Mouse (Mus musculus): ENCODE data around the gene Fam187b. TPM values are rescaled to one million over a fixed set of nuclear protein-coding genes. Genes with fewer than 3 reads are reported as not detected.

The Fam187b gene
- polyA plus RNA-seq, 1 experiment from 2014 or later, result 0.38 TPM

- 83% methylated on average over 6 of the region's 6 CpGs for WGBS
- Histone ChIP-seq H3K9ac (replicated peaks) (no peak overlapping the region), H3K36me3 (peaks cover 3% of the 10 kb centered on the region; the same call in 1 of the 2 replicates), H3K27me3 (no peaks in the 10 kb centered on the region), H3K4me3 (replicated peaks) (no peak overlapping the region), H3K4me1 (replicated peaks) (peaks cover 31% of the 10 kb centered on the region), H3K9me3 (no peaks in the 10 kb centered on the region), H3K4me2 (replicated peaks) (no peak overlapping the region), H3K27ac (no peak overlapping the region)
- ATAC-seq, result no peak
These were observed 13.7 kb upstream of the Fam187b start for GRCm38 (mm10) chr7:30959786-30960349.

DNA sequence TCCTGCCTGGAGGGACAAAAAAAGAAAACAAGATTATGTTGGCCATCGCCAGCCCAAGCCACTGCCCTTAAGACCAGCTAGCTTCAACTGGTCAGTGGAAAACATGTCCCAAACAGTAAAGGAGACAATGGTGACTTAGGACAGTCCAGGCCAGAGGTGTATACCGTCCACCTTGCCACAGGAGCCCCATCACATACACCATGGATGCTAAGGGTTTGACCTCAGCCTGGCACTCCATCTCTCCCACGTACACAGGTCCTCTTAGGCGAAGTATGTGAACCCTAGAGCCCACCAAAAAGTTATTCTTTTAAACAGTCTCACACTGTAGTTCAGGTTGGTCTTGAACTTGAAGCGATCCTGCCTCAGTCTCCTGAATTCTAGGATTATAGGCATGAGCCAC lies 10.7 kb upstream of the Fam187b start:
- no peak for ATAC-seq
- Histone ChIP-seq H3K9me3 (no peaks in the 10 kb centered on the region), H3K4me2 (replicated peaks) (no peak overlapping the region), H3K4me1 (replicated peaks) (peaks cover 19% of the 10 kb centered on the region), H3K36me3 (no peaks in the 10 kb centered on the region), H3K27ac (no peak overlapping the region), H3K27me3 (no peaks in the 10 kb centered on the region), H3K9ac (replicated peaks) (no peak overlapping the region), H3K4me3 (replicated peaks) (no peak overlapping the region)
- WGBS, result 95% methylated on average over 5 of the region's 5 CpGs

GRCm38 (mm10) chr7:30964366-30964765 lies 9.2 kb upstream of the Fam187b start:
- Histone ChIP-seq H3K27me3 (no peaks in the 10 kb centered on the region), H3K36me3 (no peaks in the 10 kb centered on the region), H3K4me2 (replicated peaks) (no peak overlapping the region), H3K9me3 (no peaks in the 10 kb centered on the region), H3K4me1 (replicated peaks) (peaks cover 4% of the 10 kb centered on the region; the same call in 1 of the 2 replicates), H3K27ac (no peak overlapping the region), H3K4me3 (replicated peaks) (no peak overlapping the region), H3K9ac (replicated peaks) (no peak overlapping the region)
- WGBS, result 91% methylated on average over 7 of the region's 7 CpGs
- ATAC-seq, result no peak

DNA sequence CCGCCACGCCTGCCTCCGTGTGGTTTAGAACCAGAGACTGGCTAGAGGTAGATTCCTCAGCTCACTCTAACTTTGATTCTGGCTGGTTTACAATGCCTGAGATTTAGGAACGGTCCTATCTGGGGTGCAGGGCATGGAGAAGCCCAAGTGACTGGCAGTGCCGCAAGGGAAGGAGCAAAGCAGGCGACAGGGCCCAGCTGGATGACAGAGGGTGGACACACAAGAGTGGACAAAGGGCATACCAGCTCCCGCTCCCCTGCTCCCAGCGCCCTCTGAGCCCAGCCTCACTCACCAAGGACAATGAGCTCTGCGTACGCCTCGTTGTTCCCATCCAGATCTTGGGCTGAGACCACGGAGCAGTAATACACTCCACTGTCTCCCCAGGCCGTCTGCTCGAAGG lies 7.9 kb upstream of the Fam187b start:
- no peak overlapping the region for H3K4me3 ChIP-seq (replicated peaks)
- H3K4me2 ChIP-seq (replicated peaks), result no peak overlapping the region
- no peak for ATAC-seq
- no peaks in the 10 kb centered on the region for H3K4me1 ChIP-seq (replicated peaks)
- 75% methylated on average over 14 of the region's 14 CpGs for WGBS
- no peaks in the 10 kb centered on the region for H3K36me3 ChIP-seq
- no peak overlapping the region for H3K9ac ChIP-seq (replicated peaks)
- no peaks in the 10 kb centered on the region for H3K27me3 ChIP-seq
- no peak overlapping the region for H3K27ac ChIP-seq
- H3K9me3 ChIP-seq, result no peaks in the 10 kb centered on the region

DNA sequence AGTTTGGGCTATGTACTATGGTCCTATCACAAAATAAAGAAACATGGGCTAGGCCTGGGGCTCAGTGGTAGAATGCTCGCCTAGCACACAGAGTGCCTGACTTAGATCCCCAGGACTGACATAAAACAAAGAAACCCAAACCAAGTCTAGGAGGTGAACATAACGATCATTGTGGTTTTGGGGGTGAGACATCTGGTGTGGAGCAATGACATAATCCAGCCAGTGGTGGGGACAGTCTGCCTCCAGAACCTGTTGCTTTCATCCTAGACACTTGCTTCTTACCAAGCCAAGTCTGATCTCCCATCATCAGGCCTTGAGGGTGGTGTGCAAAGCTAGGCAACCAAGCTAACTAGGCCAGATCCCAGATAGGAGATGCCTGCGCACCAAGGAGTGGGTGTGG lies 6.9 kb upstream of the Fam187b start:
- no peaks in the 10 kb centered on the region for H3K4me1 ChIP-seq (replicated peaks)
- peaks cover 2% of the 10 kb centered on the region; the same call in 1 of the 2 replicates for H3K27me3 ChIP-seq
- H3K4me2 ChIP-seq (replicated peaks), result no peak overlapping the region
- no peaks in the 10 kb centered on the region for H3K9me3 ChIP-seq
- WGBS, result 88% methylated on average over 3 of the region's 3 CpGs
- H3K27ac ChIP-seq, result no peak overlapping the region
- no peaks in the 10 kb centered on the region for H3K36me3 ChIP-seq
- ATAC-seq, result no peak
- no peak overlapping the region for H3K4me3 ChIP-seq (replicated peaks)
- no peak overlapping the region for H3K9ac ChIP-seq (replicated peaks)

DNA sequence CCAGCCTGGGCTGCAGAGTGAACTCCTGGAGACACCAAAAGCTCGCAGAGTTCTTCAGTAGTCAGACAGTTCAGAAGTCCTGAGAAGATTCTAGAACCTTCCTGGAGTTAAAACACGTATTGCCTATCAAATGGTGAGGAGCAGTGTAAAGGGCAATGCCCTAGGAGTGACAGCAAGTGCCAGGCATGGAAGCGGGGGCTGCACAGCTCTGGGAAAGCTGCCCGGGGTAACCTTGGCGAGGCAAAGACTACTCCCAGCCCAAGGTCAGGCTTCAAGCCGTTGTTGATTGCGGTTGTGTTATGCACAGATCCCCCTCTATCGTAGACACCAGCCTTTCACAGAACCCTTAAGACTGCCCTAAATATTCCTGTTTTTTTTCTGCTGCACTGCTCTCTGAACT lies 5.0 kb upstream of the Fam187b start:
- no peak overlapping the region for H3K9ac ChIP-seq (replicated peaks)
- ATAC-seq, result no peak
- no peaks in the 10 kb centered on the region for H3K9me3 ChIP-seq
- H3K27ac ChIP-seq, result no peak overlapping the region
- H3K36me3 ChIP-seq, result no peaks in the 10 kb centered on the region
- peaks cover 8% of the 10 kb centered on the region for H3K4me1 ChIP-seq (replicated peaks)
- no peak overlapping the region for H3K4me3 ChIP-seq (replicated peaks)
- H3K27me3 ChIP-seq, result peaks cover 21% of the 10 kb centered on the region
- WGBS, result 95% methylated on average over 8 of the region's 8 CpGs
- H3K4me2 ChIP-seq (replicated peaks), result no peak overlapping the region

DNA sequence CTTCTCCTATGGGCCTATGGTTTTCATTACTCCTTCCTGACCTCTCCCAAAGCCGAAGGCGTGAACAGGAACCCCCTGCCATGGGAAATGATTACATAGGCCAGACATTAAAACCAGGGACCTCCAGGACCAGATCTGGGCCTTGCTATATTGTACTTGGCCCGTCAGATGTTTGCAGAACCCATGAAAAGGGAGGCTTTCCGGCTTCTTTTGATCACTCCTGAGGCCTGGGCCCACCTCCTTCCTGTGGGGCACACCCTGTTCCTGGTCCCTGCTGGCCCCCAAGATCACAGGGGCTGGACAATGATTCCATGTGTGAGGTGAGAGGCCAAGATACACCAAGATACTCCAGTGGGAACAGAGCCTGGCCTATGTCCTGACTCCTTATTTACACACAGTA lies 4.4 kb upstream of the Fam187b start:
- H3K36me3 ChIP-seq, result no peaks in the 10 kb centered on the region
- H3K27me3 ChIP-seq, result peaks cover 23% of the 10 kb centered on the region
- H3K27ac ChIP-seq, result no peak overlapping the region
- WGBS, result 96% methylated on average over 4 of the region's 4 CpGs
- no peak overlapping the region for H3K9ac ChIP-seq (replicated peaks)
- H3K4me1 ChIP-seq (replicated peaks), result peaks cover 12% of the 10 kb centered on the region
- no peak overlapping the region for H3K4me2 ChIP-seq (replicated peaks)
- no peaks in the 10 kb centered on the region for H3K9me3 ChIP-seq
- no peak overlapping the region for H3K4me3 ChIP-seq (replicated peaks)
- no peak for ATAC-seq

DNA sequence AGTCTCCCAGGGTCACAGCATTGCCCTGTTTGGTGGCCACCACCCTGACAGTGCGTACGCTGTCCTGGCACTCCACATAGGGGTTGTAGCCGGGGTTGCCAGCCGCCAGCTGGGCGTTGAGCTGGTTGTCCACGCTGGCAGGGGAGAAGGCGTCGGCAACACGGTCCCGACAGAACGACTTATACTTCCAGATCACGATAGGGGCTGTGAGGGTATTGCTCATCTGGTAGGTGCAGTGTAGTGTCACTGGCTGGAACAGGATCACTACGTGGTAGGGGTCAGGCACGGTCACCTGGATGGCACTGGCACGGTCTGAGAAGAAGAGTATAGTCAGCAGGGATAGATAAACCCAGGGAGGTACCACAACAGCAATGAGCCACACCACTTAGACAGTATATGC lies 1.7 kb upstream of the Fam187b start:
- no peak overlapping the region for H3K27ac ChIP-seq
- WGBS, result 92% methylated on average over 15 of the region's 15 CpGs
- no peaks in the 10 kb centered on the region for H3K9me3 ChIP-seq
- H3K9ac ChIP-seq (replicated peaks), result no peak overlapping the region
- no peak for ATAC-seq
- H3K4me2 ChIP-seq (replicated peaks), result peak overlapping the region; percentile 54
- peaks cover 12% of the 10 kb centered on the region for H3K4me1 ChIP-seq (replicated peaks)
- H3K27me3 ChIP-seq, result peaks cover 23% of the 10 kb centered on the region
- no peak overlapping the region for H3K4me3 ChIP-seq (replicated peaks)
- no peaks in the 10 kb centered on the region for H3K36me3 ChIP-seq

DNA sequence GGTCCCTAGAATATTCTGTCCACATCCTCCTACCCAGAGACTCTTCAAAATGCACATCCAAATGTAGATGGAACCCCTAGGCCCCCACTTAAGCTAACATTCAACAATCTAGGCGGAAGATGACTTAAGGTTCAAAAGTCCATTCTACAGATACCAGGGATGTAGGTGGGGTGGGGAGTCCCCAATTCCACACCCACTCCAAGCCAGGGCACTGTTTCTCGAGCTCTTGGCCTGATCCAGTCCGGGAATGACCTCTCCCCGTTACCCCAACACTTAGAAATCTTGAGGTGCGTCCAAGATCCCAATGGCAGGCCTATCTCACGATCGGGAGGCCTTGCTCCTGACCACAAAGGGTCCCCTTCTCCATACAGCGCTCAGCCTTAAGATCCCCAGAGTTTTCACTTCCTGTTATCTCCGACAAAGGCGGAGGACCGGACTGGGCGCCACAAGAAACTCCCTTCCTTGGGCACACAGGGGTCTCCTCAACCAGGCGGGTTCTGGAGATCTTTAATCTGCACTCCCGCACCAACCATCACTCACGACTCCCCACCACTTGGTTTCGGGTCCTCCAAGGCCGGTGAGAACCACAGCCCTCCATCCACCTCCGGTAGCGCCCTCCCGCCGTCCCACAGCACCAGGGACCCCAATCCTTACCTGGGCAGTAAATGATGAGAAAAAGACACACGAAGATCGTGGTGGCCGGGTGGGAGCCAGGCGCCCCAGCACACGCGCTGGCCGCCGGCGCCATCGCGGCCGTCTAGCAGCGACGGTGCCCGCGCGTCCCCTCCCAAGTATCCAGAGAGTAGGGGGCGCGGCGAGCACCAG lies 952 bp upstream of the Fam187b start:
- no peaks in the 10 kb centered on the region for H3K36me3 ChIP-seq
- 3% methylated on average over 41 of the region's 41 CpGs for WGBS
- peak; percentile 9; the same call in 1 of the 2 replicates for ATAC-seq
- peak overlapping the region; percentile 54 for H3K4me2 ChIP-seq (replicated peaks)
- H3K4me3 ChIP-seq (replicated peaks), result peak overlapping the region; percentile 35
- H3K27me3 ChIP-seq, result peaks cover 23% of the 10 kb centered on the region
- H3K4me1 ChIP-seq (replicated peaks), result peaks cover 12% of the 10 kb centered on the region
- H3K9ac ChIP-seq (replicated peaks), result 0 out of 2 replicates have a peak overlapping the region, but pooled peaks have one; percentile 6
- no peaks in the 10 kb centered on the region for H3K9me3 ChIP-seq
- no peak overlapping the region for H3K27ac ChIP-seq

DNA sequence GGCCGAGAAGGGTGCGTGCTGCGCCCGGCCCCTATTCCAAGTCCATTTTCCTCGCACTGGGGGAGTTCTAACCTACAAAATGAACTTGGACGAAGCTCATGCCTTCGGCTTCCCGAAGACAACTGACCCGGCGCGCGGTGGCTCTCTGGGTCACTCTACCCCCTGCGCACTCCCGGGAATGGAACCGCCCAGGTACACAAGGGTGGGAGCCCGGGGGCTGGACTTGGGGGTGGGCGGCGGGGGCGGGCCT lies 414 bp upstream of the Fam187b start, which contains the start of gene Lsr:
TSS of gene Lsr (minus strand) at position 214 of the 250 bp plus-strand sequence.
- 0 out of 2 replicates have a peak within 1 kb of the TSS, but pooled peaks have one; percentile 19 for H3K9ac ChIP-seq (replicated peaks)
- no peak within 1 kb of the TSS for H3K27ac ChIP-seq
- peak within 1 kb of the TSS; percentile 54 for H3K4me2 ChIP-seq (replicated peaks)
- whole genome bisulfite sequencing, result under 1% methylated on average over 19 of the region's 19 CpGs
- no peaks in the 10 kb centered on the region for H3K36me3 ChIP-seq
- H3K9me3 ChIP-seq, result no peaks in the 10 kb centered on the region
- H3K4me1 ChIP-seq (replicated peaks), result peaks cover 12% of the 10 kb centered on the region
- no peak; the same call in 1 of the 2 replicates for ATAC-seq
- peaks cover 23% of the 10 kb centered on the region for H3K27me3 ChIP-seq
- peak within 1 kb of the TSS; percentile 35 for H3K4me3 ChIP-seq (replicated peaks)

DNA sequence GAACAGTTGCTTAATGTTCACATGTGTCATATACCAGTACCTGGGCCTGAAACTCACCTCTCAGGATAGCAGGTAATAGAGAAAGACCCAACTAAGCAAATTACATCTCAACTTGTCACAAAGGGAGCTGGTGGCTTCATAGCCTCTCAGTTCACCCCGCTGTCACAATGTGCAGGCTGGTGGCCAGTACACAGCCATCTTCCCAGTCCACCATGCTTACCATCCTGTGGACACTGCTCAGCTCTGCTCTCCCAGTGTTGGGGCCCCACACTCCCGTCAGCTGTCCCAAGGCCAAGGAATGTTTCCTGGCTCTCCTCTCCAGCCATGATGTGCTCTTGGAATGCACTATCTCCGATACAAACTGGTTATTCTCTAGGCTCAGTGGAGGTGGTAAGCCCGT lies 8.1 kb downstream of the Fam187b start:
- Histone ChIP-seq H3K4me2 (replicated peaks) (no peak overlapping the region), H3K27ac (no peak overlapping the region), H3K4me3 (replicated peaks) (no peak overlapping the region), H3K36me3 (no peaks in the 10 kb centered on the region), H3K9me3 (no peaks in the 10 kb centered on the region), H3K9ac (replicated peaks) (no peak overlapping the region), H3K27me3 (no peaks in the 10 kb centered on the region), H3K4me1 (replicated peaks) (no peaks in the 10 kb centered on the region)
- no peak for ATAC-seq
- 92% methylated on average over 4 of the region's 4 CpGs for WGBS

GRCm38 (mm10) chr7:30985357-30985756 lies 11.8 kb downstream of the Fam187b start:
- no peaks in the 10 kb centered on the region for H3K4me1 ChIP-seq (replicated peaks)
- 84% methylated on average over 9 of the region's 9 CpGs for WGBS
- H3K36me3 ChIP-seq, result no peaks in the 10 kb centered on the region
- no peak overlapping the region for H3K4me3 ChIP-seq (replicated peaks)
- H3K27ac ChIP-seq, result no peak overlapping the region
- H3K27me3 ChIP-seq, result no peaks in the 10 kb centered on the region
- no peak overlapping the region for H3K4me2 ChIP-seq (replicated peaks)
- no peak for ATAC-seq
- H3K9me3 ChIP-seq, result no peaks in the 10 kb centered on the region
- no peak overlapping the region for H3K9ac ChIP-seq (replicated peaks)
